Mouse (Mus musculus): Measurements from ENCODE around the gene Otx2. TPM values are rescaled to one million over a fixed set of nuclear protein-coding genes. Genes with fewer than 3 reads are reported as not detected.

Gene Otx2
- polyA plus RNA-seq, 1 experiment: 45.0 TPM

GRCm38 (mm10) chr14:48666771-48667170 is 6.8 kb downstream of the Otx2 start:
- no peaks in the 10 kb centered on the region for H3K4me1 ChIP-seq (ENCODE audit: control insufficient read depth, insufficient read depth, low read length)
- H3K36me3 ChIP-seq (ENCODE audit: control insufficient read depth, insufficient read depth, low read length, poor library complexity, severe bottlenecking): no peaks in the 10 kb centered on the region
- peaks cover 39% of the 10 kb centered on the region for H3K27me3 ChIP-seq (ENCODE audit: control insufficient read depth, insufficient read depth, low read length, poor library complexity, severe bottlenecking)
- H3K9ac ChIP-seq (ENCODE audit: low read depth, poor library complexity, severe bottlenecking): peak overlapping the region; percentile 17; the same call in 1 of the 2 replicates
- no peak overlapping the region for H3K27ac ChIP-seq (ENCODE audit: insufficient read depth, low read length)
- H3K9me3 ChIP-seq (replicated peaks; ENCODE audit: control insufficient read depth, insufficient read depth, low read length, poor library complexity, severe bottlenecking): no peaks in the 10 kb centered on the region
- TF ChIP-seq POLR2A (IDR thresholded peaks at IDR 0.05; ENCODE audit: insufficient read depth, low read length): no peak
- TF ChIP-seq CTCF (IDR thresholded peaks at IDR 0.05; ENCODE audit: low read depth, low read length): no peak
- no peak for TF ChIP-seq EP300 (IDR thresholded peaks at IDR 0.05; ENCODE audit: insufficient read depth, low read depth, low read length)
- peak overlapping the region; percentile 55 for H3K4me3 ChIP-seq (ENCODE audit: low read depth, low read length)

- Histone ChIP-seq H3K36me3 (ENCODE audit: control insufficient read depth, insufficient read depth, low read length, poor library complexity, severe bottlenecking) (no peaks in the 10 kb centered on the region), H3K9me3 (replicated peaks; ENCODE audit: control insufficient read depth, insufficient read depth, low read length, poor library complexity, severe bottlenecking) (no peaks in the 10 kb centered on the region), H3K27me3 (ENCODE audit: control insufficient read depth, insufficient read depth, low read length, poor library complexity, severe bottlenecking) (peaks cover 35% of the 10 kb centered on the region), H3K4me1 (ENCODE audit: control insufficient read depth, insufficient read depth, low read length) (no peaks in the 10 kb centered on the region), H3K27ac (ENCODE audit: insufficient read depth, low read length) (no peak overlapping the region), H3K4me3 (ENCODE audit: low read depth, low read length) (peak overlapping the region; percentile 55), H3K9ac (ENCODE audit: low read depth, poor library complexity, severe bottlenecking) (peak overlapping the region; percentile 17; the same call in 1 of the 2 replicates)
- TF ChIP-seq CTCF (IDR thresholded peaks at IDR 0.05; ENCODE audit: low read depth, low read length): no peak
- TF ChIP-seq POLR2A (IDR thresholded peaks at IDR 0.05; ENCODE audit: insufficient read depth, low read length): no peak
- no peak for TF ChIP-seq EP300 (IDR thresholded peaks at IDR 0.05; ENCODE audit: insufficient read depth, low read depth, low read length)
These were observed 7.6 kb downstream of the Otx2 start for GRCm38 (mm10) chr14:48665816-48666661.

- H3K27ac ChIP-seq (ENCODE audit: insufficient read depth, low read length): no peak overlapping the region
- no peak for TF ChIP-seq EP300 (IDR thresholded peaks at IDR 0.05; ENCODE audit: insufficient read depth, low read depth, low read length)
- no peak for TF ChIP-seq POLR2A (IDR thresholded peaks at IDR 0.05; ENCODE audit: insufficient read depth, low read length)
- no peak for TF ChIP-seq CTCF (IDR thresholded peaks at IDR 0.05; ENCODE audit: low read depth, low read length)
- peaks cover 36% of the 10 kb centered on the region for H3K27me3 ChIP-seq (ENCODE audit: control insufficient read depth, insufficient read depth, low read length, poor library complexity, severe bottlenecking)
- no peaks in the 10 kb centered on the region for H3K4me1 ChIP-seq (ENCODE audit: control insufficient read depth, insufficient read depth, low read length)
- no peaks in the 10 kb centered on the region for H3K36me3 ChIP-seq (ENCODE audit: control insufficient read depth, insufficient read depth, low read length, poor library complexity, severe bottlenecking)
- H3K9ac ChIP-seq (ENCODE audit: low read depth, poor library complexity, severe bottlenecking): no peak overlapping the region
- H3K4me3 ChIP-seq (ENCODE audit: low read depth, low read length): peak overlapping the region; percentile 55
- H3K9me3 ChIP-seq (replicated peaks; ENCODE audit: control insufficient read depth, insufficient read depth, low read length, poor library complexity, severe bottlenecking): no peaks in the 10 kb centered on the region
These were observed 8.5 kb downstream of the Otx2 start for GRCm38 (mm10) chr14:48664841-48665815.

DNA sequence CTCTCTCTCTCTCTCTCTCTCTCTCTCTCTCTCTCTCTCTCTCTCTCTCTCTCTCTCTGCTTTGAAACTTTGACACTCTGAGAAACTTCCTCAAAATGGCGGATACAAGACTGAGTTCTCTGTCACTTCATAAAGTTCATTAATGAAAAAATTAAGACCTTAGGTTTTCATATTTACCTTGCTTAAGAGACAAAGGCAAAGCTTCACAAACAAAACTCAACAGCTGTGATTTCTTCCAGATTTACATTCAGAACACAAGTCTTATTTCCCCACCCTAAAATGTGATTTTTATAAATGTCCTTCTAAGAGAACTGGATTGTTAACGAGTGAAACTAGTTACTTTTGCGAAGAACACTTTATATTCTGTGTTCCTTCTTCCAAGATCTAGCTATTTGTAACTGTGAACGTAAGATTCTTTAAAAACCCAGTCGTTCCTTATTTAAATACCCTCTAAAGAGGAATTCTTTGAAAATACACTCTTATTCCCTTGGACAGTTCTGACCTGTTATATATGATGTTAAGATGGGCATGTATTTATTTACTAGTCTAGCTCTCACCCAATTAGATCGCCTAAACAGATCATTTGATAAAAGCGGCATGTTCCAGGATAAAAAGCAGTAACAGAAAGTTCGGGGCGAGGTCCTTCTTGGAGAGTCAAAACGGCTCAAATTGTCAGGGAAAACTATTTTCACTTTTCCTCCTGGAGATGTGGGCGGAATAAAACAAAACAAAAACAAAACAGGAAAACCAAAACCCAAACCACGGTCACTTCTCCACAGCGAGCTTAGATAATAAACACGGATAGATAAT is 9.4 kb downstream of the Otx2 start:
- no peak overlapping the region for H3K27ac ChIP-seq (ENCODE audit: insufficient read depth, low read length)
- TF ChIP-seq CTCF (IDR thresholded peaks at IDR 0.05; ENCODE audit: low read depth, low read length) (no peak), POLR2A (IDR thresholded peaks at IDR 0.05; ENCODE audit: insufficient read depth, low read length) (no peak), EP300 (IDR thresholded peaks at IDR 0.05; ENCODE audit: insufficient read depth, low read depth, low read length) (no peak)
- H3K4me3 ChIP-seq (ENCODE audit: low read depth, low read length): peak overlapping the region; percentile 55
- H3K27me3 ChIP-seq (ENCODE audit: control insufficient read depth, insufficient read depth, low read length, poor library complexity, severe bottlenecking): peaks cover 29% of the 10 kb centered on the region
- H3K36me3 ChIP-seq (ENCODE audit: control insufficient read depth, insufficient read depth, low read length, poor library complexity, severe bottlenecking): no peaks in the 10 kb centered on the region
- H3K9ac ChIP-seq (ENCODE audit: low read depth, poor library complexity, severe bottlenecking): no peak overlapping the region
- H3K4me1 ChIP-seq (ENCODE audit: control insufficient read depth, insufficient read depth, low read length): no peaks in the 10 kb centered on the region
- H3K9me3 ChIP-seq (replicated peaks; ENCODE audit: control insufficient read depth, insufficient read depth, low read length, poor library complexity, severe bottlenecking): no peaks in the 10 kb centered on the region

- H3K4me3 ChIP-seq (ENCODE audit: low read depth, low read length): no peak overlapping the region
- no peaks in the 10 kb centered on the region for H3K36me3 ChIP-seq (ENCODE audit: control insufficient read depth, insufficient read depth, low read length, poor library complexity, severe bottlenecking)
- no peaks in the 10 kb centered on the region for H3K4me1 ChIP-seq (ENCODE audit: control insufficient read depth, insufficient read depth, low read length)
These were observed 10.1 kb downstream of the Otx2 start for GRCm38 (mm10) chr14:48663531-48663930.

More at GRCm38 (mm10) chr14:48663531-48663930, 10.1 kb downstream of the Otx2 start:
- no peak for TF ChIP-seq EP300 (IDR thresholded peaks at IDR 0.05; ENCODE audit: insufficient read depth, low read depth, low read length)
- TF ChIP-seq CTCF (IDR thresholded peaks at IDR 0.05; ENCODE audit: low read depth, low read length): no peak
- no peak for TF ChIP-seq POLR2A (IDR thresholded peaks at IDR 0.05; ENCODE audit: insufficient read depth, low read length)
- peaks cover 34% of the 10 kb centered on the region for H3K27me3 ChIP-seq (ENCODE audit: control insufficient read depth, insufficient read depth, low read length, poor library complexity, severe bottlenecking)
- H3K9me3 ChIP-seq (replicated peaks; ENCODE audit: control insufficient read depth, insufficient read depth, low read length, poor library complexity, severe bottlenecking): no peaks in the 10 kb centered on the region
- H3K9ac ChIP-seq (ENCODE audit: low read depth, poor library complexity, severe bottlenecking): no peak overlapping the region
- no peak overlapping the region for H3K27ac ChIP-seq (ENCODE audit: insufficient read depth, low read length)
